Mouse (Mus musculus) E14TG2a.4 (cell line): ENCODE data around the gene Lpar1.

Experiments
- CTCF ChIP-seq: conservative IDR thresholded peaks from 2 replicates; pipeline ENCODE4 v1.5.1; 2014; ENCODE audit warnings: low read length
- NANOG ChIP-seq: IDR thresholded peaks from 2 replicates; pipeline ENCODE4 v1.6.1; 2014; ENCODE audit warnings: borderline replicate concordance, low read length, mixed read lengths
- POU5F1 ChIP-seq: IDR thresholded peaks from 2 replicates; pipeline ENCODE4 v1.6.1; 2014; ENCODE audit warnings: low read length, borderline replicate concordance

DNA sequence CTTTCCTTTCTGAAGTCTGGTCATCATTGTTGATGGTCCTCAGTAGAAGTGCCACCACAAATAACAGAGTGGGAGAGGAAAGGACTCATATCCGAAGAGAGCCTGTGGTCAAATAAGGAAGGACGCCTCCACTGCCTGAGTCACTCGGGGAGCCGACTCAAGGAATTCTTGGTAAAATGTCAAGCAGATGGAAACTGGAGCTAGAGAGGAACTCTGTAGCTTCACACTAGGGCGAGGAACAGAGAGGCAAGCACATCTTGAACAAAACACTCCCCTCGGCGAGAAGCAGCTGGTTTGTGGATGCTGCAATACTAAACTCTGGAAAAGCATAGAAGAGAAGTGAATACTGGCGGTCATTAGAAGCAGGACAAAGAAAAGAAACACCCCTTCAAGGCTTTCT lies 76.0 kb downstream of the Lpar1 start:
- TF ChIP-seq CTCF (no peak), NANOG (no peak), POU5F1 (no peak)
